Mouse (Mus musculus) forebrain, embryonic 10.5 days (tissue): ENCODE measurements around the gene Hes5. TPM values are rescaled to one million over a fixed set of nuclear protein-coding genes. Genes with fewer than 3 reads are reported as not detected.
A peak's percentile ranks its signal among the peaks of the same experiment; 100 is the strongest.

Experiments used
- DNase-seq: peaks from one replicate; pipeline ENCODE4 v3.0.0-alpha.2; 2017; ENCODE audit warnings: low spot score; ENCODE audit errors: extremely low spot score
- H3K27ac ChIP-seq: fragments of 300-500 bp; sonication (generic); 2 replicates; pipeline ENCODE4 v1.5.1; 2016; ENCODE audit warnings: mild to moderate bottlenecking
- H3K27me3 ChIP-seq: fragments of 300-500 bp; sonication (generic); 2 replicates; pipeline ENCODE4 v1.6.1; 2016; ENCODE audit warnings: mild to moderate bottlenecking; ENCODE audit not compliant: poor library complexity, severe bottlenecking
- H3K36me3 ChIP-seq: fragments of 300-500 bp; sonication (generic); replicated peaks from 2 replicates; pipeline ENCODE4 v1.6.1; 2016; ENCODE audit warnings: mild to moderate bottlenecking, moderate library complexity
- H3K4me1 ChIP-seq: fragments of 300-500 bp; sonication (generic); 2 replicates; pipeline ENCODE4 v1.6.1; 2016
- H3K4me3 ChIP-seq: fragments of 300-500 bp; sonication (generic); 2 replicates; pipeline ENCODE4 v1.5.1; 2016; ENCODE audit warnings: mild to moderate bottlenecking, moderate library complexity
- H3K9me3 ChIP-seq: fragments of 300-500 bp; sonication (generic); 2 replicates; pipeline ENCODE4 v1.6.1; 2016; ENCODE audit warnings: mild to moderate bottlenecking, moderate library complexity
- WGBS: fragments of 180-500 bp; shearing (Covaris S2); methylation state at CpG from one replicate; pipeline ENCODE4 v1.1.7; 2016; 5-methylcytosine and 5-hydroxymethylcytosine counted together
- polyA plus RNA-seq: library from polyadenylated mRNA; unstranded; fragments of >200 nt; fragmentation: Nextera tagmentation; extraction: Ambion mirVana; gene quantifications from 2 replicates; pipeline ENCODE4 v1.2.1, GENCODE M21; 2016

Hes5 gene
- polyA plus RNA-seq, result 272 and 295 TPM in 2 replicates

DNA sequence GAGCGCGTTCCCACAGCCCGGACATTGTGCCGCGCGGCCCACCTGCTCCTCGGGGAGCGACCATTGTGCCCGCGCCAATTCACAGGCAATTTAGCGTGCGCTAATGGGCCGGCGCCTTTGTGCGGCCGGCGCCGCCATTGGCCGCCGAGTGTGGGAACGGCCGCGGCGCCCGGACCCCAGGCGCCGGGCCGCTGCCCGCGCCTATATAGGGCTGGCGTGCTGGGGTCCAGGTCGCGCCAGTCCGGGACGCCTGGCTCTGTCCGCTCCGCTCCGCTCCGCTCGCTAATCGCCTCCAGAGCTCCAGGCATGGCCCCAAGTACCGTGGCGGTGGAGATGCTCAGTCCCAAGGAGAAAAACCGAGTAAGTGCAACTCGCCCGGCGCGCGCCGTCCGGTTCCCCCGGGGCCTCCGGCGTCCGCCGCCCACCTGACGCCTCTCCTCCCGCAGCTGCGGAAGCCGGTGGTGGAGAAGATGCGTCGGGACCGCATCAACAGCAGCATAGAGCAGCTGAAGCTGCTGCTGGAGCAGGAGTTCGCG lies at the start of gene Hes5:
Hes5 (plus strand) TSS at position 234 of the 536 bp plus-strand sequence.
- Histone ChIP-seq H3K9me3 (no peaks in the 10 kb centered on the region), H3K4me1 (peaks cover 99% of the 10 kb centered on the region), H3K27ac (peak within 1 kb of the TSS; percentile 97), H3K27me3 (peaks cover 78% of the 10 kb centered on the region), H3K36me3 (peaks cover 22% of the 10 kb centered on the region), H3K4me3 (peak within 1 kb of the TSS; percentile 98)
- DNase-seq, result peak; percentile 91
- under 1% methylated on average over 65 of the region's 65 CpGs for WGBS

- Histone ChIP-seq H3K4me3 (no peak overlapping the region), H3K9me3 (no peaks in the 10 kb centered on the region), H3K27me3 (no peaks in the 10 kb centered on the region), H3K4me1 (peaks cover 26% of the 10 kb centered on the region), H3K27ac (peak overlapping the region; percentile 60; the same call in 1 of the 2 replicates), H3K36me3 (no peaks in the 10 kb centered on the region)
- no peak for DNase-seq
- 78% methylated on average over 2 of the region's 2 CpGs for WGBS
Observed at GRCm38 (mm10) chr4:154911644-154912043, 49.1 kb upstream of the Hes5 start.

DNA sequence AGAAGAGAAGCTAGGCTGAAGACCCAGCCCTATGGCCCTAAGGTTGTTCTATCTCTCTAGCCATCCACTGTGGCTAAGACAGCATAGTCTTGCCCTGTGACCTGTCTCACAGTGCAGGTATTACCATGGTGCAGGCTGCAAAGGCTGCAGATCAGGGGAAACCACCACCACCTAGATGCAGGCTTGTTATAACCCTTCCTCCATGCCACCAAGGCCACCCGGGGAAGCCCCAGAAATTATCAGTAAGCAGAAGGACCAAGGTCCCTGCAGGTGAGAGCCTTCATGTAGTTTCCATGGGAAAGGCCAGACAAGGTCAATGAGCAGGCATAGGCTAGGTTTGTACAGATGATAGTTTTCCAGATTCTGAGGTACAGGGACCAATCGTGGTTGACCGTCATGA lies 46.9 kb upstream of the Hes5 start:
- Histone ChIP-seq H3K9me3 (no peaks in the 10 kb centered on the region), H3K4me1 (peaks cover 18% of the 10 kb centered on the region), H3K4me3 (no peak overlapping the region), H3K36me3 (no peaks in the 10 kb centered on the region), H3K27ac (0 out of 2 replicates have a peak overlapping the region, but pooled peaks have one; percentile 8), H3K27me3 (no peaks in the 10 kb centered on the region)
- WGBS, result 92% methylated on average over 3 of the region's 3 CpGs
- no peak for DNase-seq

DNA sequence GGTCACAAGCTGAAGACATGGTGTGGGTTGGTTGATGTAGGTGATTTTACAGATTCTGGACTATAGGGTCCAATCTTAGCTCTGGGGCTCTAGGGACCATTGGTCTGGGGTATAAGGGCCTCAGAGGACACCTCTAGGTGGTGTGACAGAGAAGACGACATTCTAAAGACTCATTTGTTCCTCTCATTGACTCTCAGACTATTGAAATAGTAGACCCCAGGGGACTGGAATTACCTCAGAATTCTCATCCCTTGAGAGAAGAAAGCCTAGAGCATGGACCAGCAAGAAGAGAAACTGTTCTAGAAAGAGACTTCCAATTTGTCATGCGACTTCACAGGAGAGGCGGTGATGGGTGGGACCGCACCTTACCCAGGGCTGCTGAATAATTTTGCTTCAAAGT lies 46.5 kb upstream of the Hes5 start:
- WGBS, result 92% methylated on average over 4 of the region's 4 CpGs
- Histone ChIP-seq H3K4me3 (no peak overlapping the region), H3K27ac (no peak overlapping the region), H3K4me1 (peaks cover 18% of the 10 kb centered on the region), H3K9me3 (no peaks in the 10 kb centered on the region), H3K27me3 (no peaks in the 10 kb centered on the region), H3K36me3 (no peaks in the 10 kb centered on the region)
- no peak for DNase-seq

DNA sequence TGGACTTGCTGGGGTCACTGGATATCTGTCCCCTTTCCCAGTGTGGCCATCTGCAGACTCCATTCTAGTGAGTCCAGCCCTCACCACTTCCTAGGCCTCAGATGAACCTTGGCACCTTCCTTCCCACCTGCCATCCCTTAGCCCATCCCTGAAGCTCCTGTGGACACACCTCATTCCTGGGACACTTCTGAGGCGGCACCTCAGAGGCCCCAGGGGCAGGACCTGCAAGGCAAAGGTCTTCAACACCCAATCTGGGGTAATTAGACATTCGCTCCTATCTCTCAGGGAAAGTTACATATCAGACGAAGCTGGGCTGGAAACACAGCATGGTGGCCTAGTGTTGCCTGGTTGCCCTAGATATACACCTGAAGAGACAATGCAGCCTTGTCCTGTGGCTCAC lies 46.0 kb upstream of the Hes5 start:
- 82% methylated on average over 3 of the region's 3 CpGs for WGBS
- Histone ChIP-seq H3K27me3 (no peaks in the 10 kb centered on the region), H3K36me3 (no peaks in the 10 kb centered on the region), H3K4me1 (peaks cover 18% of the 10 kb centered on the region), H3K27ac (no peak overlapping the region), H3K9me3 (no peaks in the 10 kb centered on the region), H3K4me3 (no peak overlapping the region)
- DNase-seq, result no peak

DNA sequence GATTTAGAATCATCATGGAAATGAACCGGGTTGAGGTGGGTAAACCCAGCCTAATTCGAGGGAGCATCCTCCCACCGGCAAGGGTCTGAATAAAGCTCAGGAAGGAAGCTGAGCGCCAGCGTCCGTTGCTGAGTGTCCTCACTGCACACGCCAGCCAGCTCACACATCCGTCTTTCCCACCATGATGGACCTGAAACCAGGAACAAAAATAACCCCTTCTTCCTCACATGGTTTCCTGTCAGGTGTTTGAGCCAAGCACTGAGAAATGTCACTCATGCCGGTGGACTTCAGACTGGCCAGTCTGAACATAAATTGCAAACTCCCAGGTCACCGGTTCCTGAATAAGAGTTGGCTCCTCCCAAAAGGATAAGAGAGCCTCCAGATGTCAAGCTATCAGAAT lies 45.4 kb upstream of the Hes5 start:
- 85% methylated on average over 10 of the region's 10 CpGs for WGBS
- Histone ChIP-seq H3K4me1 (peaks cover 15% of the 10 kb centered on the region), H3K27ac (no peak overlapping the region), H3K4me3 (no peak overlapping the region), H3K36me3 (no peaks in the 10 kb centered on the region), H3K9me3 (no peaks in the 10 kb centered on the region), H3K27me3 (no peaks in the 10 kb centered on the region)
- DNase-seq, result no peak

GRCm38 (mm10) chr4:154916662-154917061 lies 44.1 kb upstream of the Hes5 start:
- H3K4me1 ChIP-seq, result peaks cover under 1% of the 10 kb centered on the region
- no peaks in the 10 kb centered on the region for H3K9me3 ChIP-seq
- 89% methylated on average over 4 of the region's 4 CpGs for WGBS
- no peak for DNase-seq
- H3K27ac ChIP-seq, result no peak overlapping the region
- no peak overlapping the region for H3K4me3 ChIP-seq
- no peaks in the 10 kb centered on the region for H3K36me3 ChIP-seq
- H3K27me3 ChIP-seq, result no peaks in the 10 kb centered on the region

GRCm38 (mm10) chr4:154922291-154922690 lies 38.4 kb upstream of the Hes5 start:
- Histone ChIP-seq H3K4me1 (peaks cover 8% of the 10 kb centered on the region), H3K9me3 (0 out of 2 replicates have a peak, but pooled peaks cover 3% of the 10 kb centered on the region), H3K27me3 (no peaks in the 10 kb centered on the region), H3K27ac (no peak overlapping the region), H3K4me3 (no peak overlapping the region), H3K36me3 (no peaks in the 10 kb centered on the region)
- 86% methylated on average over 4 of the region's 4 CpGs for WGBS
- no peak for DNase-seq

GRCm38 (mm10) chr4:154922931-154923330 lies 37.8 kb upstream of the Hes5 start:
- no peaks in the 10 kb centered on the region for H3K36me3 ChIP-seq
- no peak overlapping the region for H3K4me3 ChIP-seq
- DNase-seq, result no peak
- 82% methylated on average over 5 of the region's 5 CpGs for WGBS
- H3K27ac ChIP-seq, result no peak overlapping the region
- H3K9me3 ChIP-seq, result 0 out of 2 replicates have a peak, but pooled peaks cover 3% of the 10 kb centered on the region
- H3K27me3 ChIP-seq, result no peaks in the 10 kb centered on the region
- peaks cover 15% of the 10 kb centered on the region for H3K4me1 ChIP-seq

DNA sequence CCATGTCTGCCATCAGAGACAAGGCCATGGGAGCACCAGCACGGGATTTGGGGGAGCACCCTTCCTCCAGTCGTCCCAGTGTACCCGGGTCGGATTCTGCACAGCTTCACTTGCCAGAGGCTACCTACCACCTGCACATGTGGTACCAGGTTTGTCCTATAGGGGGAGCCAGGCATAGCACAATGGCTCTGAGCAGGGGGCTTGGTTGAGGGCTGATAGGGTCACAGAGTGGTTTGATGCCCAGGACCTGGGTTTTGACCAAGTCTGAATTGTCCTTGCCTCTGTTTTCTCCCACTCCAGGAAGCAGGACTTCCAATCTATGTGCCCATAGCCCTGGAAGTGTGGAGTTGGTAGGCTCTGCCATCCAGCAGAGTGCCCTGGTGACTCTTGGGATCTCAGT lies 35.3 kb upstream of the Hes5 start:
- DNase-seq, result no peak
- Histone ChIP-seq H3K4me3 (no peak overlapping the region), H3K9me3 (0 out of 2 replicates have a peak, but pooled peaks cover 3% of the 10 kb centered on the region), H3K36me3 (no peaks in the 10 kb centered on the region), H3K27ac (no peak overlapping the region), H3K27me3 (no peaks in the 10 kb centered on the region), H3K4me1 (peaks cover 26% of the 10 kb centered on the region)
- 52% methylated on average over 4 of the region's 4 CpGs for WGBS

GRCm38 (mm10) chr4:154926969-154927898 lies 33.5 kb upstream of the Hes5 start:
- H3K36me3 ChIP-seq, result no peaks in the 10 kb centered on the region
- peak overlapping the region; percentile 79 for H3K27ac ChIP-seq
- H3K9me3 ChIP-seq, result 0 out of 2 replicates have a peak, but pooled peaks cover 3% of the 10 kb centered on the region
- H3K4me1 ChIP-seq, result peaks cover 26% of the 10 kb centered on the region
- no peaks in the 10 kb centered on the region for H3K27me3 ChIP-seq
- H3K4me3 ChIP-seq, result peak overlapping the region; percentile 16; the same call in 1 of the 2 replicates
- WGBS, result 70% methylated on average over 9 of the region's 9 CpGs
- DNase-seq, result no peak

GRCm38 (mm10) chr4:154927899-154928337 lies 32.8 kb upstream of the Hes5 start:
- Histone ChIP-seq H3K27ac (peak overlapping the region; percentile 79), H3K27me3 (no peaks in the 10 kb centered on the region), H3K4me1 (peaks cover 26% of the 10 kb centered on the region), H3K4me3 (peak overlapping the region; percentile 16; the same call in 1 of the 2 replicates), H3K36me3 (no peaks in the 10 kb centered on the region), H3K9me3 (0 out of 2 replicates have a peak, but pooled peaks cover 3% of the 10 kb centered on the region)
- DNase-seq, result no peak
- WGBS, result 61% methylated on average over 5 of the region's 5 CpGs
